Mouse (Mus musculus) small intestine, adult 2 months (tissue): ENCODE data around the gene Tmsb4x.

Experiments used
- CTCF ChIP-seq: fragments of 200-500 bp; IDR thresholded peaks from 2 replicates; pipeline ENCODE4 v1.5.1; 2012; ENCODE audit warnings: low read depth, mild to moderate bottlenecking, control low read depth, inconsistent platforms, low read length, moderate library complexity, mixed read lengths; ENCODE audit not compliant: insufficient replicate concordance, insufficient read length; ENCODE audit errors: extremely low read depth
- POLR2A ChIP-seq: fragments of 200-500 bp; IDR thresholded peaks from 2 replicates; pipeline ENCODE4 v1.6.1; 2012; ENCODE audit warnings: low read depth, mild to moderate bottlenecking, control low read depth, inconsistent platforms, low read length, moderate library complexity

GRCm38 (mm10) chrX:167179961-167180642 lies 29.0 kb downstream of the Tmsb4x start:
- no peak for TF ChIP-seq POLR2A
- no peak for TF ChIP-seq CTCF
